ENCODE assay signal across 9 mouse cellular contexts in genomic region chr10:108537641-108538040, GRCm38 (mm10).
A peak's percentile ranks its signal among the peaks of the same experiment; 100 is the strongest.
DNase-seq lines count a peak whose midpoint lies in the region; ATAC-seq and TF ChIP-seq lines count a peak whose summit lies in the region.
"Had no signal": no experiment of that assay in that cellular context is flagged by ENCODE, and none has a peak within 500 bp of the region (broad histone marks: within the 10 kb centered on the region; RNA-seq: fewer than 3 reads in every experiment).

No protein-coding gene starts in this region.

- no peak for DNase-seq in hindbrain, postnatal 0 days (ENCODE audit: low spot score)
- no peak for DNase-seq in hindbrain, embryonic 14.5 days (ENCODE audit: low spot score)
- no peak for DNase-seq in brain, embryonic 14.5 days (ENCODE audit: low read depth)
- no peak for DNase-seq in spleen, postnatal 4 days (ENCODE audit: low spot score in 2 of 2)
- no peak for DNase-seq in thymus, postnatal 10 days (ENCODE audit: low spot score in 2 of 2)
- DNase-seq: liver, embryonic 13.5 days had no signal

- no peaks in the 10 kb centered on the region for H3K27me3 ChIP-seq in hindbrain, postnatal 0 days (ENCODE audit: insufficient read depth, low read length)
- H3K27me3 ChIP-seq in hindbrain, embryonic 14.5 days (ENCODE audit: control insufficient read depth, insufficient read depth, low read length), result no peaks in the 10 kb centered on the region
- no peaks in the 10 kb centered on the region for H3K27me3 ChIP-seq in intestine, embryonic 15.5 days (replicated peaks)
- no peaks in the 10 kb centered on the region for H3K27me3 ChIP-seq in lung, embryonic 16.5 days (ENCODE audit: control insufficient read depth, insufficient read depth, low read depth, low read length)
- H3K27me3 ChIP-seq: liver, embryonic 13.5 days had no signal

- TF ChIP-seq POLR2A in brain, embryonic 14.5 days (IDR thresholded peaks at IDR 0.05; ENCODE audit: borderline replicate concordance, extremely low read depth, insufficient read depth, insufficient read length, poor library complexity, severe bottlenecking), result no peak

- 68% methylated on average over 9 of the region's 9 CpGs for WGBS in hindbrain, postnatal 0 days
- WGBS in hindbrain, embryonic 14.5 days, result 64% methylated on average over 9 of the region's 9 CpGs
- 60% methylated on average over 9 of the region's 9 CpGs for WGBS in intestine, embryonic 15.5 days
- 42% methylated on average over 9 of the region's 9 CpGs for WGBS in lung, embryonic 16.5 days

- TF ChIP-seq CTCF in hindbrain, postnatal 0 days (IDR thresholded peaks at IDR 0.05; ENCODE audit: low read depth), result peak; percentile 54
- TF ChIP-seq CTCF in brain, embryonic 14.5 days (IDR thresholded peaks at IDR 0.05; ENCODE audit: borderline replicate concordance, extremely low read depth, insufficient read depth, insufficient read length), result peak; percentile 39; the same call in 1 of the 2 replicates

- no peak overlapping the region for H3K9ac ChIP-seq in hindbrain, postnatal 0 days (replicated peaks; ENCODE audit: low read length)
- no peak overlapping the region for H3K9ac ChIP-seq in hindbrain, embryonic 14.5 days
- H3K9ac ChIP-seq in intestine, embryonic 15.5 days, result no peak overlapping the region
- H3K9ac ChIP-seq in lung, embryonic 16.5 days (ENCODE audit: low read length), result no peak overlapping the region
- H3K9ac ChIP-seq: liver, embryonic 13.5 days had no signal

- no peak for ATAC-seq in hindbrain, postnatal 0 days
- no peak for ATAC-seq in hindbrain, embryonic 14.5 days (ENCODE audit: low FRiP score)
- ATAC-seq in intestine, embryonic 15.5 days, result peak; percentile 71
- ATAC-seq in lung, embryonic 16.5 days (ENCODE audit: low read depth), result peak; percentile 83
- ATAC-seq in CD4-positive, CD25-positive, alpha-beta regulatory T cell, adult 4 months, result no peak

- H3K4me3 ChIP-seq in hindbrain, postnatal 0 days (ENCODE audit: low read length), result no peak overlapping the region
- H3K4me3 ChIP-seq in hindbrain, embryonic 14.5 days (replicated peaks; ENCODE audit: low read length), result no peak overlapping the region
- H3K4me3 ChIP-seq in intestine, embryonic 15.5 days (replicated peaks), result no peak overlapping the region
- H3K4me3 ChIP-seq in lung, embryonic 16.5 days (ENCODE audit: low read length), result no peak overlapping the region
- H3K4me3 ChIP-seq: liver, embryonic 13.5 days had no signal

- no peaks in the 10 kb centered on the region for H3K9me3 ChIP-seq in hindbrain, postnatal 0 days (ENCODE audit: low read length)
- H3K9me3 ChIP-seq in hindbrain, embryonic 14.5 days (ENCODE audit: control insufficient read depth, low read length), result no peaks in the 10 kb centered on the region
- no peaks in the 10 kb centered on the region for H3K9me3 ChIP-seq in intestine, embryonic 15.5 days
- H3K9me3 ChIP-seq in lung, embryonic 16.5 days (ENCODE audit: control insufficient read depth, low read length), result no peaks in the 10 kb centered on the region
- H3K9me3 ChIP-seq: liver, embryonic 13.5 days had no signal

- no peaks in the 10 kb centered on the region for H3K36me3 ChIP-seq in hindbrain, postnatal 0 days (ENCODE audit: insufficient read depth, low read length)
- no peaks in the 10 kb centered on the region for H3K36me3 ChIP-seq in hindbrain, embryonic 14.5 days (replicated peaks; ENCODE audit: control insufficient read depth, insufficient read depth)
- no peaks in the 10 kb centered on the region for H3K36me3 ChIP-seq in intestine, embryonic 15.5 days
- no peaks in the 10 kb centered on the region for H3K36me3 ChIP-seq in lung, embryonic 16.5 days (ENCODE audit: control insufficient read depth, insufficient read depth, low read length)
- H3K36me3 ChIP-seq: liver, embryonic 13.5 days had no signal

- H3K27ac ChIP-seq in hindbrain, postnatal 0 days, result no peak overlapping the region
- H3K27ac ChIP-seq in hindbrain, embryonic 14.5 days, result no peak overlapping the region
- H3K27ac ChIP-seq in intestine, embryonic 15.5 days, result no peak overlapping the region
- H3K27ac ChIP-seq in lung, embryonic 16.5 days (ENCODE audit: low read length), result no peak overlapping the region
- H3K27ac ChIP-seq: liver, embryonic 13.5 days had no signal

- H3K4me2 ChIP-seq in hindbrain, postnatal 0 days (ENCODE audit: low read depth, low read length), result no peak overlapping the region
- H3K4me2 ChIP-seq in hindbrain, embryonic 14.5 days (replicated peaks), result no peak overlapping the region
- no peak overlapping the region for H3K4me2 ChIP-seq in intestine, embryonic 15.5 days (replicated peaks)
- H3K4me2 ChIP-seq in lung, embryonic 16.5 days (ENCODE audit: low read depth, low read length), result no peak overlapping the region
- H3K4me2 ChIP-seq: liver, embryonic 13.5 days had no signal

- no peaks in the 10 kb centered on the region for H3K4me1 ChIP-seq in hindbrain, postnatal 0 days (ENCODE audit: insufficient read depth, low read length)
- H3K4me1 ChIP-seq in hindbrain, embryonic 14.5 days (replicated peaks; ENCODE audit: control insufficient read depth, insufficient read depth, low read length), result no peaks in the 10 kb centered on the region; the same call in 1 of the 2 replicates
- no peaks in the 10 kb centered on the region for H3K4me1 ChIP-seq in intestine, embryonic 15.5 days (replicated peaks)
- no peaks in the 10 kb centered on the region for H3K4me1 ChIP-seq in lung, embryonic 16.5 days (replicated peaks; ENCODE audit: control insufficient read depth, insufficient read depth, low read length)
- H3K4me1 ChIP-seq: liver, embryonic 13.5 days had no signal

Comparison
In these comparisons a context has a peak if more than half of its experiments do, and no peak if none do; other contexts are left out.
1. ATAC-seq: peak in intestine, embryonic 15.5 days (single experiment) and lung, embryonic 16.5 days (single experiment); none in hindbrain, postnatal 0 days (single experiment), hindbrain, embryonic 14.5 days (single experiment) and CD4-positive, CD25-positive, alpha-beta regulatory T cell, adult 4 months (single experiment).